Mouse (Mus musculus) gastrocnemius, postnatal 25 days (tissue): ENCODE data around the gene Olfr1359. TPM values are rescaled to one million over a fixed set of nuclear protein-coding genes. Genes with fewer than 3 reads are reported as not detected.
"Not testable (repeated sequence)": the region's sequence is repeated elsewhere in the genome, so short reads cannot be mapped to it uniquely, and the experiment has no call there.

ENCODE experiments used
- DNase-seq: peaks from one replicate; pipeline ENCODE4 v3.0.0; 2022
- total RNA-seq, 2 experiments: library from RNA; stranded (reverse); gene quantifications; 1 replicate in 1 of 2; 2 replicates in 1 of 2; pipeline ENCODE4 v1.2.3; 2021

Gene Olfr1359
- total RNA-seq, 2 experiments from 2014 or later, result not detected

DNA sequence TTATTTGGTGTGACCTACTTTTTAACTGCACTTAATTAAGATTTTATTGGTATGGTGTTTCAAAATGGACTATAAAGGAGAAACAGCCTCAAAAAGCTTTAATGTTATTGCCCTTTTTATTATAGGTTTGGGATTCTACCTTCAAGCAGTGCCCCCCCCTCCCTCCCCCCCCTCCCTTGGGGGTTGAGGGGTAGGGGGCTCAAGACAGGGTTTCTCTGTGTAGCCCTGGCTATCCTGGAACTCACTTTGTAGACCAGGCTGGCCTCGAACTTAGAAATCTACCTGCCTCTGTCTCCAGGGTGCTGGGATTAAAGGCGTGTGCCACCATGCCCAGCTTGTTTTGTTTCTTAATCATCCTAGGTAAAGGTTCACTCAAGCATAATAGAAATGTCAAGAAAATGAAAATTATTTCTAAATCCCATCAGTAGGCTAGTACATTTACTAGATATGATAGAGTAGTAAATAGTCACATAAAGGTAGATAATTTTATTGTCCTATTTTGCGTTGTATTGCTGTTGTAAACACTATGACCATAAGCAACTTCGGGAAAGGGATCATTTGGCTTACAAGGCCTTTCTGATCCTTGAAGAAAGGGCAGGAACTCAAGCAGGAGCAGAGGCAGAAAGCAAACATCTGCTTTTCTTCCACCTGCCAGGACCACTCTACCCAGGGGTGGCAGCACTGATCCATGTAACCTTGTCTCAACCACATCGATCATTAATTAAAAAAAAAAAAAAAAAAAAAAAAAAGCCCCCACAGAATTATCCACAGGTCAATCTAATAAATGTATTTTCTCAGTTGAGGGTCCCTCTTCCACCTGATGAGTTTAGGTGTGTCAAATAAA lies 25.3 kb downstream of the Olfr1359 start:
- DNase-seq, result no peak

GRCm38 (mm10) chr13:21727948-21728572 lies 30.1 kb downstream of the Olfr1359 start:
- DNase-seq, result no peak

DNA sequence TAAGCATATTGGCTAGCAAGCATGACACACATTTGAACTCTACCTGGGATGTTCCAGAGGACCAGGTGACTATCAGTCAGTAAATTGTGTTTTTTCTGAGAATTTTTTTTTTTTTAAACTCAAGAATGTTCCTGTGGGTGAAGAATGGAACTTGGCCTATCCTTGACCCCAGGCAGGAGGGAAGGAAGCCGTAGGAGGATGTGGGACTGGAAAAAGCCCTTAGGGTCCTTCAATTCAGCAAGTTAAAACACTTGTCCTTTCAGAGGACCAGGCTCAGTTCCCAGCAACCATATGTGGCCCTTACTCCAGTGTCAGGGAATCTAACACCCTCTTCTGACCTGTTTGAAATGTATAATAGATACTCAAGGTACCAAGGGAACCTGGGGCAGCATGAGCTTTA lies 31.6 kb downstream of the Olfr1359 start:
- no peak for DNase-seq

GRCm38 (mm10) chr13:21733466-21733865 lies 35.6 kb downstream of the Olfr1359 start:
- no peak for DNase-seq

GRCm38 (mm10) chr13:21734010-21734905 lies 36.3 kb downstream of the Olfr1359 start:
- DNase-seq, result peak; percentile 32

GRCm38 (mm10) chr13:21734906-21735767 lies 37.2 kb downstream of the Olfr1359 start, which contains the start of gene Hist1h4j:
Gene Hist1h4j (plus strand): TSS chr13:21735064.
- peak; percentile 38 for DNase-seq

- DNase-seq, result no peak
These were observed 47.1 kb downstream of the Olfr1359 start for GRCm38 (mm10) chr13:21745006-21745405.

DNA sequence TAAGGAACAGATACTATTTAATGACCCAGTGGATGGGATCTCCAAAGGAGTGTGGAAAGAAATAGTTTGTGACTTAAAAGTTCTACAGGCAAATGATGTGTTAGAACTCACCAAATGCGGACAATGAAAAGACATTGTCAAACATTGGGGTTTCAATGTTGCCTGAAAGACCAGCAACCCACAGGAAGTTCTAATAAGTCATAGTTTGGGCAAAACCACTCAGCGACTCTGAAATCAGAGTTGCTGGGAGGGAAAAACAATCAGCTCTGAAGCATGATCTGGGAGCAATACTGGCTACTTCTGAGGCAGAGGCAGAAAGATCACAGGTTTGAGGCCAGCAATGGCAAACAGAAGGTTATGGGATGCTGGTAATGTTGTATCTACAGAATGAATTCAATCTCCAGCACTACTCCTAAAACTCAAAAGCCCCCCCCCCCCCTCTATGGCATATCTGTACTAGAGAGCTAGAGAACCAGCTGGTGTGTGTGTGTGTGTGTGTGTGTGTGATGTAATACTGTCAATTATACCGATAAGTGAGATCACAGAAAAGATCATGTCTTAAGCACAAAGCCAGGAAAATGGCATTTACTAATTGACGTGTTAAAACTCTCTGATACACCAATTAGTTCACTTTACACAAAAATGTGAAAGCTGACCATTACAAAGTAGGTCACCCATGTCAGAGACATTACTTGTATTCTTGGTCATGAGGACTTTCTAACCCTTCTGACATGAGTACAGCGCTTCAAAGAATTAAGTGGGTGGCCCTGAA lies 51.7 kb downstream of the Olfr1359 start:
- DNase-seq, result no peak

DNA sequence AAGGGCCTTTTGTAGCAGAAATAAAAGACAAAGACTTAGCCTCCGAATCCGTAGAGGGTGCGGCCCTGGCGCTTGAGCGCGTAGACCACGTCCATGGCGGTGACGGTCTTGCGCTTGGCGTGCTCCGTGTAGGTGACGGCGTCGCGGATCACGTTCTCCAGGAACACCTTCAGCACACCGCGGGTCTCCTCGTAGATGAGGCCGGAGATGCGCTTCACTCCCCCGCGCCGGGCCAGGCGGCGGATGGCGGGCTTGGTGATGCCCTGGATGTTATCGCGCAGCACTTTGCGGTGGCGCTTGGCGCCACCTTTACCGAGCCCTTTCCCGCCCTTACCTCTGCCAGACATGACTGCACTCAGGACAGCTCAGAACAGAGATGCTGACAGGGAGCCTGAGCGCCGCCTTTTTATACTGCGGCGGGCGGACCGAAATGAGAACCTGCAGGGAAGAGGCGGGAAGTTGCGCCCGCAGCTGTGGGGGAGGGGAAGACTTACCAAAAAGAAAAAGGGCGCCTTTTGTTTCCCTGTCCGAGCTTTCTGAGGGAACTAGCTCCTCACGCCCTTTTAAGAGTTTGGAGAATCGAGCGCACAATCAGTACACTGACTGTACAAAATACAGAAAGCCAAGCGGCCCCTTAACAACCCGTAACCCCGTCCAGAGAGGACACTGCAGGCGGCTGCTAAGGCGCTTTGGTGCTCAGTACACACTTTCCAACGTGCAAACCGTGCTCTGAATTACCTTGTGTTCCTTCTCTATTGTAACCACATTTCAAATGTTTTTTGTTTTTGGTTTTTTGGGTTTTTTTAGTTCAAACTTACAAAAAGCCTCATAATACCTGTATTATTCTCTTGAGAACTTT lies 52.5 kb downstream of the Olfr1359 start, which contains the start of gene Hist1h4k:
Gene Hist1h4k, minus strand, starts transcription at position 347 of the 859 bp plus-strand sequence.
- peak; percentile 79 for DNase-seq

DNA sequence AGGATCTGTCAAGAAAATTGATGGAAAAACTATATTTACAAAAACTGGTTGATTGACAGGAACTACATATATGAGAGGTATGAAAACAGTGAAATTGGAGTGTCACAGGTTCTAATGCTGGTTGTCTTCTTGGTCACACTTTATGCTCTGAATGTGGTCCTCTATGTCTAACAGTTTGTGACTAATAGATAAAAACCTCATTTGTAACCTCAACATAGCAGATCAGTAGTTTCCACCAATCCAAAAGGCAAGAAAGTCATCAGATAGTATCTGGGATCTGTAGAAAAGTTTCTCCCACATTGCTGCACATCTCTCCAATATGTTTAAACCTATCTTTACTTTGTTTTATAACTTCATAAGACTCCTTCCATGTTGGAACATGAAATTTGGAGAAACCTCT lies 53.5 kb downstream of the Olfr1359 start:
- DNase-seq, result no peak

- no peak for DNase-seq
These were observed 53.9 kb downstream of the Olfr1359 start for GRCm38 (mm10) chr13:21751827-21752226.

GRCm38 (mm10) chr13:21752356-21752755 lies 54.4 kb downstream of the Olfr1359 start:
- no peak for DNase-seq

- DNase-seq, result no peak
These were observed 55.2 kb downstream of the Olfr1359 start for GRCm38 (mm10) chr13:21753051-21753523.

- DNase-seq, result peak; percentile 46
These were observed 55.8 kb downstream of the Olfr1359 start, which contains the start of the genes Hist1h2ak and Hist1h2bn for GRCm38 (mm10) chr13:21753524-21754285. Gene Hist1h2ak (minus strand): TSS chr13:21753827. Gene Hist1h2bn (plus strand): TSS chr13:21754123.

DNA sequence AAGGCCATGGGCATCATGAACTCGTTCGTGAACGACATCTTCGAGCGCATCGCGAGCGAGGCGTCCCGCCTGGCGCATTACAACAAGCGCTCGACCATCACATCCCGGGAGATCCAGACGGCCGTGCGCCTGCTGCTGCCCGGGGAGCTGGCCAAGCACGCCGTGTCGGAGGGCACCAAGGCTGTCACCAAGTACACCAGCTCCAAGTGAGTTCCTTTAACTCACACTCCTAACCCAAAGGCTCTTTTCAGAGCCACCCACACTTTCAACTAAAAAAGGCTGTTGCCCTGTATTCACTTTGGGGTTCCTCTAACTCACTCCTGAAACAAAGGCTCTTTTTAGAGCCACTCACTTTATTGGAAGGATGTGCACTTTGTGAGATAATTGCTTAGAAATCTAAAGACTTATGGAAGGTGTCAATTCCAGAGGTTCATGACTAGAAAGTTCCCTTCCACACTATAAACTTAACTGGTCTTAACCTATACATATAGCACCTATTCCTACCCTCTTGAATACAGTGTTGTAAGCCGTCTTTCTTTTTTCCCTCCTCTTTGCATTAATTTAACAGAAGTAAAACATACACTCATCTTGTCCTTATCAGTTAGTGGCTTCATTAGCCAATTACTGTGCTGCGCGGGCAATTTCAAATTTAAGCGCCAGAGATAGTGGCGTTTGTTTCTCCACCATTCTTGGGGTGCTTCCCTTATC lies 56.5 kb downstream of the Olfr1359 start:
- DNase-seq, result not testable (repeated sequence)

DNA sequence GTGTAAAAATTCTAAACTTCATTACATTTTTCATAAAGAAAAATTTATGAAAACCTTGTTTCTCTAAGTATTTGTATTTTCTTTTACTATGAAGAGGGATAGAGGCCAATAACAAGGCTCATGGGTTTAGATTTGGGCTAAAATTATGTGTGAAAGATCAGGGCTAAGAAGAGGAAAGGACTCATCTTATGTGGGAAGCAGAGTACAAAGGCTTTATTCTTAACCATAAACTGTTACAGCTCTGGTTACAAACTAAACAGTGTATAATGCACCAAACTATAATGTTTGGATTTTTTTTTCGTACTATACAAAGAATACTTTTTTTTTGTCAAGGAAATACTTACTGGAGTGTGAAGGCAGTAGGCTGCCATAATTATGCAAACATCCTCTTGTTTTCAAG lies 57.8 kb downstream of the Olfr1359 start:
- no peak for DNase-seq
